Mouse (Mus musculus): ENCODE results near the gene Adamts12.

Adamts12 gene

GRCm38 (mm10) chr15:11064558-11065411 is at the start of gene Adamts12:
Gene Adamts12 (plus strand): TSS chr15:11064790.
- no peak for DNase-seq (ENCODE audit: low read depth)

GRCm38 (mm10) chr15:11014931-11015330 is 49.7 kb upstream of the Adamts12 start:
- no peak for DNase-seq (ENCODE audit: low read depth)

GRCm38 (mm10) chr15:11026801-11027561 is 37.6 kb upstream of the Adamts12 start:
- no peak for DNase-seq (ENCODE audit: low read depth)

GRCm38 (mm10) chr15:11030188-11030587 is 34.4 kb upstream of the Adamts12 start:
- no peak for DNase-seq (ENCODE audit: low read depth)

- no peak for DNase-seq (ENCODE audit: low read depth)
These were observed 28.6 kb upstream of the Adamts12 start for GRCm38 (mm10) chr15:11035947-11036474.

GRCm38 (mm10) chr15:11036535-11037375 is 27.8 kb upstream of the Adamts12 start:
- no peak for DNase-seq (ENCODE audit: low read depth)

- no peak for DNase-seq (ENCODE audit: low read depth)
These were observed 27.3 kb upstream of the Adamts12 start for GRCm38 (mm10) chr15:11037376-11037695.

GRCm38 (mm10) chr15:11037711-11038110 is 26.9 kb upstream of the Adamts12 start, which contains the start of gene Rxfp3:
Gene Rxfp3 (minus strand): TSS chr15:11037991.
- DNase-seq (ENCODE audit: low read depth) = no peak

GRCm38 (mm10) chr15:11038476-11038875 is 26.1 kb upstream of the Adamts12 start:
- peak; percentile 61 for DNase-seq (ENCODE audit: low read depth)

GRCm38 (mm10) chr15:11040067-11040466 is 24.5 kb upstream of the Adamts12 start:
- peak; percentile 39 for DNase-seq (ENCODE audit: low read depth)

- DNase-seq (ENCODE audit: low read depth) = no peak
These were observed 23.4 kb upstream of the Adamts12 start for GRCm38 (mm10) chr15:11041229-11041628.

- peak; percentile 42 for DNase-seq (ENCODE audit: low read depth)
These were observed 21.8 kb upstream of the Adamts12 start for GRCm38 (mm10) chr15:11042828-11043227.

- DNase-seq (ENCODE audit: low read depth) = no peak
These were observed 10.7 kb upstream of the Adamts12 start for GRCm38 (mm10) chr15:11053678-11054439.

GRCm38 (mm10) chr15:11054440-11055080 is 10.0 kb upstream of the Adamts12 start:
- DNase-seq (ENCODE audit: low read depth) = no peak

GRCm38 (mm10) chr15:11062903-11063302 is 1.7 kb upstream of the Adamts12 start:
- no peak for DNase-seq (ENCODE audit: low read depth)

- no peak for DNase-seq (ENCODE audit: low read depth)
These were observed 431 bp upstream of the Adamts12 start for GRCm38 (mm10) chr15:11064160-11064557.

GRCm38 (mm10) chr15:11065528-11066171 is 1.1 kb downstream of the Adamts12 start:
- DNase-seq (ENCODE audit: low read depth) = no peak

- DNase-seq (ENCODE audit: low read depth) = no peak
These were observed 1.7 kb downstream of the Adamts12 start for GRCm38 (mm10) chr15:11066299-11066698.

GRCm38 (mm10) chr15:11067891-11068290 is 3.3 kb downstream of the Adamts12 start:
- DNase-seq (ENCODE audit: low read depth) = no peak

GRCm38 (mm10) chr15:11075726-11076361 is 11.3 kb downstream of the Adamts12 start:
- DNase-seq (ENCODE audit: low read depth) = no peak

All from 416B (cell line).